Mouse (Mus musculus) limb, embryonic 15.5 days (tissue): ENCODE measurements around the gene Hbq1a. TPM values are rescaled to one million over a fixed set of nuclear protein-coding genes. Genes with fewer than 3 reads are reported as not detected.
A peak's percentile ranks its signal among the peaks of the same experiment; 100 is the strongest.

ENCODE experiments used
- ATAC-seq: fragments of 200-750 bp; cut with Nextera tagmentation; 2 replicates; pipeline ENCODE4 v1.8.0; 2017; ENCODE audit warnings: low read depth, moderate TSS enrichment; ENCODE audit not compliant: insufficient number of reproducible peaks, low FRiP score, low TSS enrichment
- H3K27ac ChIP-seq: fragments of 300-500 bp; sonication (generic); 2 replicates; pipeline ENCODE4 v1.5.1; 2015; ENCODE audit warnings: moderate library complexity, mild to moderate bottlenecking, inconsistent platforms
- H3K27me3 ChIP-seq: fragments of 300-500 bp; sonication (generic); 2 replicates; pipeline ENCODE4 v1.6.1; 2015; ENCODE audit warnings: inconsistent platforms
- H3K36me3 ChIP-seq: fragments of 300-500 bp; sonication (generic); 2 replicates; pipeline ENCODE4 v1.6.1; 2015; ENCODE audit warnings: inconsistent platforms
- H3K4me1 ChIP-seq: fragments of 300-500 bp; sonication (generic); 2 replicates; pipeline ENCODE4 v1.6.1; 2015; ENCODE audit warnings: inconsistent platforms
- H3K4me2 ChIP-seq: fragments of 300-500 bp; sonication (generic); 2 replicates; pipeline ENCODE4 v1.6.1; 2015; ENCODE audit warnings: mild to moderate bottlenecking, inconsistent platforms
- H3K4me3 ChIP-seq: fragments of 300-500 bp; sonication (generic); 2 replicates; pipeline ENCODE4 v1.5.1; 2015; ENCODE audit warnings: mild to moderate bottlenecking, inconsistent platforms
- H3K9ac ChIP-seq: fragments of 300-500 bp; sonication (generic); 2 replicates; pipeline ENCODE4 v1.6.1; 2015; ENCODE audit warnings: inconsistent platforms
- H3K9me3 ChIP-seq: fragments of 300-500 bp; sonication (generic); 2 replicates; pipeline ENCODE4 v1.6.1; 2016; ENCODE audit warnings: inconsistent platforms
- WGBS: fragments of 180-500 bp; shearing (Covaris S2); methylation state at CpG from one replicate; pipeline ENCODE4 v1.1.7; 2015; 5-methylcytosine and 5-hydroxymethylcytosine counted together
- polyA plus RNA-seq: library from polyadenylated mRNA; unstranded; fragments of >200 nt; fragmentation: Nextera tagmentation; extraction: Ambion mirVana; gene quantifications from 2 replicates; pipeline ENCODE4 v1.2.1, GENCODE M21; 2015

The Hbq1a gene
- polyA plus RNA-seq, 1 experiment from 2014 or later, result 0.78 TPM

- Histone ChIP-seq H3K9me3 (no peaks in the 10 kb centered on the region), H3K36me3 (no peaks in the 10 kb centered on the region), H3K9ac (no peak overlapping the region), H3K27me3 (peaks cover 13% of the 10 kb centered on the region), H3K4me1 (no peaks in the 10 kb centered on the region), H3K27ac (no peak overlapping the region), H3K4me2 (no peak overlapping the region), H3K4me3 (no peak overlapping the region)
- WGBS, result 75% methylated on average over 1 of the region's 1 CpGs
- ATAC-seq, result no peak
Measured at GRCm38 (mm10) chr11:32303455-32303854, 3.6 kb downstream of the Hbq1a start.

DNA sequence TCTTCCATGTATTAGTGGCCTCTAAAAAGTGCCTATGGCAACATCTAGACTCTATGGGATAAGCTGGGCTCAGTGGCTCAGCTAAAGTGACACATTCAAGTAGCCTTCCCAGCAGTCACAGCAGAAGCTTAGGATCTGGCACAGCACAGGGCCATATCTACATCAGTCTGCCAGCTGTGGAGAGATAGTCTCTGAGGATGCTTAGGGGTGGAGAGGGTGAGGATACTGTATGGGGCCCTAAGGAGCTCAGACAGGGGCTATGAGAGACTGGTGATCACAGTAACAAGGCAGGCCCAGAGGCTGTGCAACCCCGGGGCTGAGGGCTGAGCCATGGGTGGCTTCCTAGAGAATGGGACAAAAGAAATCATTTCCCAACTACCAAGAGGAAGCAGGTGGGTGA, 7.1 kb downstream of the Hbq1a start:
- Histone ChIP-seq H3K27ac (no peak overlapping the region), H3K27me3 (no peaks in the 10 kb centered on the region), H3K36me3 (no peaks in the 10 kb centered on the region), H3K4me1 (no peaks in the 10 kb centered on the region), H3K4me3 (no peak overlapping the region), H3K9me3 (no peaks in the 10 kb centered on the region), H3K9ac (no peak overlapping the region), H3K4me2 (no peak overlapping the region)
- no peak for ATAC-seq
- 73% methylated on average over 1 of the region's 1 CpGs for WGBS

DNA sequence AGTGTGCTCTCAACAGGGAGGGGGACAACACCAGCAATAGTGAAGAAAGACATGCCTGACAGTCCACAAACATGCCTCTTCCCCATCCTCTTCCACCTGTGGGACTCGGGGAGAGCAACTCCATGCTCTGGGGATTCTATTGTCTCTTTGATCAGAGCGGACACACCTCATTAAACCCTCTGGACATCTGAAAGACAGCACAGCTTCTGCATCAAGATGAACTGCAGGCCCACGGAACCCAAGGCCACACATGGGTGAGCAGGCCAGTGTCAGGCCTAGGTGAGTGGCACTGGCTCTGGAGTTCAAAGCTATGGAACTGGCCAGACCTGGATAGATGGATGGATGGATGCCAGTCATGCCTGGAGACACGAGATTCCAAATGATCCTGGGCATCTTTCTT, 9.6 kb downstream of the Hbq1a start:
- no peak overlapping the region for H3K4me2 ChIP-seq
- WGBS, result 55% methylated on average over 4 of the region's 4 CpGs
- no peaks in the 10 kb centered on the region for H3K27me3 ChIP-seq
- no peak overlapping the region for H3K27ac ChIP-seq
- no peaks in the 10 kb centered on the region for H3K9me3 ChIP-seq
- no peaks in the 10 kb centered on the region for H3K36me3 ChIP-seq
- no peak for ATAC-seq
- H3K9ac ChIP-seq, result no peak overlapping the region
- H3K4me1 ChIP-seq, result no peaks in the 10 kb centered on the region
- H3K4me3 ChIP-seq, result no peak overlapping the region

DNA sequence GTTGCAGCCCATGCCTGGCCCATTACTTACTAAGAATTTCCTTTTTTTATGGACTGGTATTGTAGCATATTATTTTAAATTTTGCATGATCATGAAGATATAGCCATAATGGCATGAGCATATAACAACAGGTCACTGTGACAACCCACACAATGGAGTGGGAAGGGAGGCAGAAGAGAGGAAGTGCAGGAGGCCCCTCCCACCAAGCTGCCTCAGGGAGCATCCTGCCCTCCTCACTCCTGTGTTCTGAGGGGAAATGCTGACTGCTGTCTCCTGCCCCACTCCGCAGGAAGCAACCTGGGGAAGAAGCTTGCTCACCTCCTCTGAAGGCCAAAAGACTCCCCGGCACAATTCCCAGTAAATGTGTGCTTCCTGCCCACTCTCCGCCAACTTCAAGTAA, 10.1 kb downstream of the Hbq1a start:
- no peaks in the 10 kb centered on the region for H3K4me1 ChIP-seq
- WGBS, result 81% methylated on average over 3 of the region's 3 CpGs
- H3K9ac ChIP-seq, result no peak overlapping the region
- H3K27ac ChIP-seq, result no peak overlapping the region
- H3K4me3 ChIP-seq, result no peak overlapping the region
- no peaks in the 10 kb centered on the region for H3K27me3 ChIP-seq
- H3K9me3 ChIP-seq, result no peaks in the 10 kb centered on the region
- no peak for ATAC-seq
- H3K4me2 ChIP-seq, result no peak overlapping the region
- no peaks in the 10 kb centered on the region for H3K36me3 ChIP-seq

DNA sequence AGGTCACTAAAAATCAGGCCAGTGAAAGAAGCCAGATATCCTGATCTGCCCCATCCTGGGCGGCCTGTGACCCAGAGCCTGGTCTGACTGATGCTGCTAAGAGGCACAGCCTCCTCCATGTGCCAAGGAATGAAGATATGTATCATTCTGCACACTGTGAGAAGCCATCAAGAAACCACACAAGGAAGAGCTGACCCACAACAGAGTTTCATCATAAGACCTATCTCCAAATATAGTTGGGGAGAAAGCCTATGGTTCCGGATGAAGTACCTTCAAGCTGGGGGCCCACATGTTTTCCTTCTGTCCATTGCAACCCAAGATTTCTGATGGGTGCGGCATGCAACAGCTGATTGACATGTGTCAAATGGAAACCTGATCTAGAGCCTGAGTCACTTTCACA, 16.1 kb downstream of the Hbq1a start:
- H3K27ac ChIP-seq, result no peak overlapping the region
- H3K9ac ChIP-seq, result no peak overlapping the region
- H3K27me3 ChIP-seq, result no peaks in the 10 kb centered on the region
- H3K9me3 ChIP-seq, result no peaks in the 10 kb centered on the region
- H3K4me3 ChIP-seq, result no peak overlapping the region
- no peak for ATAC-seq
- WGBS, result 81% methylated on average over 3 of the region's 3 CpGs
- no peaks in the 10 kb centered on the region for H3K36me3 ChIP-seq
- H3K4me2 ChIP-seq, result no peak overlapping the region
- H3K4me1 ChIP-seq, result no peaks in the 10 kb centered on the region

- no peak overlapping the region for H3K4me2 ChIP-seq
- H3K4me3 ChIP-seq, result no peak overlapping the region
- H3K9ac ChIP-seq, result no peak overlapping the region
- no peaks in the 10 kb centered on the region for H3K9me3 ChIP-seq
- H3K4me1 ChIP-seq, result 0 out of 2 replicates have a peak, but pooled peaks cover 2% of the 10 kb centered on the region
- no peaks in the 10 kb centered on the region for H3K27me3 ChIP-seq
- ATAC-seq, result peak; percentile 40; the same call in 1 of the 2 replicates
- no peaks in the 10 kb centered on the region for H3K36me3 ChIP-seq
- WGBS, result 64% methylated on average over 11 of the region's 11 CpGs
- no peak overlapping the region for H3K27ac ChIP-seq
Measured at GRCm38 (mm10) chr11:32320507-32321195, 20.8 kb downstream of the Hbq1a start.

GRCm38 (mm10) chr11:32321196-32321565, 21.3 kb downstream of the Hbq1a start:
- H3K4me2 ChIP-seq, result no peak overlapping the region
- no peak overlapping the region for H3K4me3 ChIP-seq
- H3K9me3 ChIP-seq, result no peaks in the 10 kb centered on the region
- H3K27ac ChIP-seq, result no peak overlapping the region
- ATAC-seq, result no peak
- 0 out of 2 replicates have a peak, but pooled peaks cover 2% of the 10 kb centered on the region for H3K4me1 ChIP-seq
- whole genome bisulfite sequencing, result 40% methylated on average over 8 of the region's 8 CpGs
- no peaks in the 10 kb centered on the region for H3K27me3 ChIP-seq
- H3K9ac ChIP-seq, result no peak overlapping the region
- H3K36me3 ChIP-seq, result no peaks in the 10 kb centered on the region

DNA sequence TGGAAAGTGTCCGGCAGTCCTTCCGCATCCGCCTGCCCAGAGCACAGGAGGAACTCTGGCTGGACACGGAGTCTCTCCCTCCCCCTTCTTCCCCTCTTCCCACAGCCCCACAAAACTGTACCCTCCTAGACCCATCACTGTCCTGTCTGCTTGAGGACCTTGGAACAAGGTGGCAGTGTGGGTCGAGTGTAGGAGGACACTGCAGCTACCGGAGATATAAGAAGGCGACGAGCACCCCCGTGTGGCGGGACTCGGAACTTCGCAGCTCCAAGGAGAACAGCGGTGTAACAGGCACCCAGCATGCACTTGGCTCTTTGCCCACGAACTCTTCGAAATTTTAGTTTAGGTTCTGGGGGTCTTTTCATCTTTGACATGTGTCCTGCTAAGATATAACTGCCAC, 24.7 kb downstream of the Hbq1a start:
- peak overlapping the region; percentile 21; the same call in 1 of the 2 replicates for H3K4me3 ChIP-seq
- no peaks in the 10 kb centered on the region for H3K36me3 ChIP-seq
- 0 out of 2 replicates have a peak, but pooled peaks cover 2% of the 10 kb centered on the region for H3K4me1 ChIP-seq
- 11% methylated on average over 15 of the region's 15 CpGs for WGBS
- H3K27ac ChIP-seq, result no peak overlapping the region
- ATAC-seq, result no peak; the same call in 1 of the 2 replicates
- H3K9me3 ChIP-seq, result no peaks in the 10 kb centered on the region
- peak overlapping the region; percentile 40; the same call in 1 of the 2 replicates for H3K4me2 ChIP-seq
- H3K27me3 ChIP-seq, result no peaks in the 10 kb centered on the region; the same call in 1 of the 2 replicates
- no peak overlapping the region for H3K9ac ChIP-seq

GRCm38 (mm10) chr11:32331075-32331474, 31.2 kb downstream of the Hbq1a start:
- no peaks in the 10 kb centered on the region for H3K9me3 ChIP-seq
- H3K4me1 ChIP-seq, result no peaks in the 10 kb centered on the region
- no peak for ATAC-seq
- H3K4me2 ChIP-seq, result no peak overlapping the region
- H3K27me3 ChIP-seq, result no peaks in the 10 kb centered on the region; the same call in 1 of the 2 replicates
- no peak overlapping the region for H3K4me3 ChIP-seq
- no peak overlapping the region for H3K9ac ChIP-seq
- WGBS, result 70% methylated on average over 6 of the region's 6 CpGs
- no peak overlapping the region for H3K27ac ChIP-seq
- no peaks in the 10 kb centered on the region for H3K36me3 ChIP-seq

DNA sequence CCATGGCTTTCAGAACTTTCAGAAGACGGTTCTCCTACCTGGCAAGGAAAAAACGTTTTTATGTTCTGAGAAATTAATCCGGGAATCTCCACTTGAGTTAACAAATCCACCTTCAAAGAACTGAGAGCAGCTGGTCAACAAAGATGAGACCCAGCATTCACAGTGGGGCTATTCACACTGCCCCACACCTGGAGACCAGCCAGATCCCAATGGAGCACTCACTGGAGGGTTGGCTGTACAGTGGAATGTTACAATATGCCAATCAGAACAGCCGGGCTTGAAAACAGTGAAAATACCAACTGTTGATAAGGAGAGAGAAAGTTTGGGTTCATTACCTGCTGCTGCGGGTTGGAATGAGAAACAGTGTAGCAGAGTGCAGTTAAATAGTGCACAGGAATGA, 32.0 kb downstream of the Hbq1a start:
- H3K9me3 ChIP-seq, result no peaks in the 10 kb centered on the region
- 58% methylated on average over 5 of the region's 5 CpGs for WGBS
- no peaks in the 10 kb centered on the region; the same call in 1 of the 2 replicates for H3K27me3 ChIP-seq
- no peak for ATAC-seq
- no peaks in the 10 kb centered on the region for H3K36me3 ChIP-seq
- H3K4me2 ChIP-seq, result no peak overlapping the region
- no peak overlapping the region for H3K4me3 ChIP-seq
- H3K9ac ChIP-seq, result no peak overlapping the region
- no peaks in the 10 kb centered on the region for H3K4me1 ChIP-seq
- no peak overlapping the region for H3K27ac ChIP-seq

- Histone ChIP-seq H3K4me1 (no peaks in the 10 kb centered on the region), H3K4me3 (no peak overlapping the region), H3K27ac (no peak overlapping the region), H3K36me3 (no peaks in the 10 kb centered on the region), H3K4me2 (no peak overlapping the region), H3K27me3 (no peaks in the 10 kb centered on the region), H3K9me3 (no peaks in the 10 kb centered on the region), H3K9ac (no peak overlapping the region)
- 69% methylated on average over 2 of the region's 2 CpGs for WGBS
- no peak for ATAC-seq
Measured at GRCm38 (mm10) chr11:32333235-32333634, 33.4 kb downstream of the Hbq1a start.

- Histone ChIP-seq H3K4me3 (no peak overlapping the region), H3K9ac (no peak overlapping the region), H3K27me3 (no peaks in the 10 kb centered on the region), H3K27ac (no peak overlapping the region), H3K36me3 (no peaks in the 10 kb centered on the region), H3K4me2 (no peak overlapping the region), H3K4me1 (peaks cover 12% of the 10 kb centered on the region; the same call in 1 of the 2 replicates), H3K9me3 (no peaks in the 10 kb centered on the region)
- ATAC-seq, result no peak
- WGBS, result 82% methylated on average over 6 of the region's 6 CpGs
Measured at GRCm38 (mm10) chr11:32336435-32336907, 36.6 kb downstream of the Hbq1a start.
